Mouse (Mus musculus) frontal cortex, adult (tissue): Measurements from ENCODE around the gene Relch.
"Not testable (repeated sequence)": the region's sequence is repeated elsewhere in the genome, so short reads cannot be mapped to it uniquely, and the experiment has no call there.

Experiments used
- ATAC-seq: cut with Nextera tagmentation; 2 replicates; pipeline ENCODE4 v1.9.2; 2017; ENCODE audit warnings: mild to moderate bottlenecking, moderate library complexity, mixed read lengths; ENCODE audit not compliant: low TSS enrichment

Relch gene

GRCm38 (mm10) chr1:105663171-105663961 is at the start of gene Relch, which contains the start of gene Pign:
TSS of gene Relch (plus strand) at chr1:105663861.
TSS of gene Pign (minus strand) at chr1:105663677.
- ATAC-seq: peak; percentile 93

GRCm38 (mm10) chr1:105630481-105630880 is 33.2 kb upstream of the Relch start:
- ATAC-seq: peak; percentile 93

GRCm38 (mm10) chr1:105644093-105644492 is 19.6 kb upstream of the Relch start:
- ATAC-seq: no peak

GRCm38 (mm10) chr1:105650650-105651049 is 13.0 kb upstream of the Relch start:
- no peak for ATAC-seq

GRCm38 (mm10) chr1:105653981-105654380 is 9.7 kb upstream of the Relch start:
- ATAC-seq: no peak

- ATAC-seq: no peak
These were observed 3.6 kb upstream of the Relch start for GRCm38 (mm10) chr1:105660015-105660414.

GRCm38 (mm10) chr1:105662820-105663170 is 866 bp upstream of the Relch start:
- no peak for ATAC-seq

GRCm38 (mm10) chr1:105663962-105664812 is 526 bp downstream of the Relch start:
- ATAC-seq: peak; percentile 3

GRCm38 (mm10) chr1:105669700-105670099 is 6.0 kb downstream of the Relch start:
- no peak for ATAC-seq

- no peak for ATAC-seq
These were observed 11.1 kb downstream of the Relch start for GRCm38 (mm10) chr1:105674763-105675162.

GRCm38 (mm10) chr1:105680587-105680986 is 16.9 kb downstream of the Relch start:
- ATAC-seq: no peak

- peak; percentile 92 for ATAC-seq
These were observed 21.8 kb downstream of the Relch start for GRCm38 (mm10) chr1:105685501-105685900.

- no peak for ATAC-seq
These were observed 31.9 kb downstream of the Relch start for GRCm38 (mm10) chr1:105695581-105695980.

- no peak for ATAC-seq
These were observed 37.4 kb downstream of the Relch start for GRCm38 (mm10) chr1:105700984-105701530.

- ATAC-seq: no peak
These were observed 45.8 kb downstream of the Relch start for GRCm38 (mm10) chr1:105709415-105709814.

GRCm38 (mm10) chr1:105711227-105711626 is 47.6 kb downstream of the Relch start:
- no peak for ATAC-seq

- ATAC-seq: no peak
These were observed 49.2 kb downstream of the Relch start for GRCm38 (mm10) chr1:105712822-105713221.

GRCm38 (mm10) chr1:105718358-105718757 is 54.7 kb downstream of the Relch start:
- no peak for ATAC-seq

GRCm38 (mm10) chr1:105729246-105729645 is 65.6 kb downstream of the Relch start:
- ATAC-seq: not testable (repeated sequence)

GRCm38 (mm10) chr1:105735318-105735717 is 71.7 kb downstream of the Relch start:
- ATAC-seq: no peak

GRCm38 (mm10) chr1:105738334-105738733 is 74.7 kb downstream of the Relch start:
- no peak for ATAC-seq

- ATAC-seq: no peak
These were observed 75.8 kb downstream of the Relch start for GRCm38 (mm10) chr1:105739493-105739892.
